Mouse (Mus musculus): ENCODE results near the gene Dpagt1. TPM values are rescaled to one million over a fixed set of nuclear protein-coding genes. Genes with fewer than 3 reads are reported as not detected.
"Not testable (repeated sequence)": the region's sequence is repeated elsewhere in the genome, so short reads cannot be mapped to it uniquely, and the experiment has no call there.

The Dpagt1 gene
- polyA plus RNA-seq, 1 experiment from 2014 or later, result 43.4 TPM

DNA sequence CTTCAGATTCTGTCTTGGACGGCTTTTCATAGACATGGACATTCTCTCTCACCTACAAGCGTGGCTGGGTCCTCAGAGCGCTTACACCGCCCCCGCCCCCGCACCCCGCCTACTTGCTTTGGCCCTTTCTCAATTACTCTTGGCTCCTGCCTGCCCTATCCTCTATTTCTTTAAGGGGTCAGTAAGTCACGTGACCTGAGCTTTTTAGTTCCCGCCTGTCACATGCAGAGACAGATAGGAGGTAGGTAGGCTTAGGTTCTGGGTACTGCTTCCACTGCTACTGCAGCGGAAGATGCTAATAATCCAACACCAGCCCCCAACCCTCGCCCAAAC lies 36.9 kb upstream of the Dpagt1 start:
- H3K9ac ChIP-seq, result no peak overlapping the region
- peak overlapping the region; percentile 97 for H3K4me2 ChIP-seq
- peak; percentile 20 for DNase-seq
- no peak for TF ChIP-seq CTCF (IDR thresholded peaks at IDR 0.05; ENCODE audit: low read depth)
- H3K4me1 ChIP-seq (ENCODE audit: insufficient read depth), result peaks cover 4% of the 10 kb centered on the region; the same call in 1 of the 2 replicates
- H3K4me3 ChIP-seq (ENCODE audit: low read depth, low read length), result peak overlapping the region; percentile 63; the same call in 1 of the 2 replicates
- WGBS, result 11% methylated on average over 11 of the region's 11 CpGs
- ATAC-seq (ENCODE audit: insufficient read depth), result no peak
- H3K9me3 ChIP-seq (ENCODE audit: low read depth, low read length), result no peaks in the 10 kb centered on the region
- H3K27ac ChIP-seq (ENCODE audit: low read depth), result no peak overlapping the region
- H3K36me3 ChIP-seq (ENCODE audit: insufficient read depth), result peaks cover 16% of the 10 kb centered on the region; the same call in 1 of the 2 replicates
- H3K27me3 ChIP-seq (ENCODE audit: insufficient read depth, low read length), result peaks cover 27% of the 10 kb centered on the region

- Histone ChIP-seq H3K9me3 (ENCODE audit: low read depth, low read length) (no peaks in the 10 kb centered on the region), H3K27ac (ENCODE audit: low read depth) (no peak overlapping the region), H3K9ac (no peak overlapping the region), H3K27me3 (ENCODE audit: insufficient read depth, low read length) (peaks cover 20% of the 10 kb centered on the region), H3K4me3 (ENCODE audit: low read depth, low read length) (no peak overlapping the region), H3K4me2 (no peak overlapping the region), H3K4me1 (ENCODE audit: insufficient read depth) (peaks cover 4% of the 10 kb centered on the region; the same call in 1 of the 2 replicates), H3K36me3 (ENCODE audit: insufficient read depth) (peaks cover 48% of the 10 kb centered on the region)
- no peak for ATAC-seq (ENCODE audit: insufficient read depth)
- peak; percentile 71 for DNase-seq
- WGBS, result 65% methylated on average over 3 of the region's 3 CpGs
- peak; percentile 66 for TF ChIP-seq CTCF (IDR thresholded peaks at IDR 0.05; ENCODE audit: low read depth)
These were observed 33.3 kb upstream of the Dpagt1 start for GRCm38 (mm10) chr9:44292490-44292889.

- peaks cover 78% of the 10 kb centered on the region for H3K36me3 ChIP-seq (ENCODE audit: insufficient read depth)
- not testable (repeated sequence) for H3K27ac ChIP-seq (ENCODE audit: low read depth); ATAC-seq (ENCODE audit: insufficient read depth); H3K27me3 ChIP-seq (ENCODE audit: insufficient read depth, low read length); H3K4me2 ChIP-seq; DNase-seq; H3K9me3 ChIP-seq (ENCODE audit: low read depth, low read length); H3K4me3 ChIP-seq (ENCODE audit: low read depth, low read length); H3K4me1 ChIP-seq (ENCODE audit: insufficient read depth); H3K9ac ChIP-seq
- 86% methylated on average over 3 of the region's 3 CpGs for WGBS
These were observed 25.8 kb upstream of the Dpagt1 start for GRCm38 (mm10) chr9:44300001-44300400.

- no peak for TF ChIP-seq CTCF (IDR thresholded peaks at IDR 0.05; ENCODE audit: low read depth)
- WGBS, result under 1% methylated on average over 54 of the region's 54 CpGs
- ATAC-seq (ENCODE audit: insufficient read depth) (peak; percentile 99), DNase-seq (peak; percentile 100)
- Histone ChIP-seq H3K36me3 (ENCODE audit: insufficient read depth) (peaks cover 25% of the 10 kb centered on the region), H3K9me3 (ENCODE audit: low read depth, low read length) (no peaks in the 10 kb centered on the region), H3K9ac (peak within 1 kb of the TSS; percentile 87), H3K4me3 (ENCODE audit: low read depth, low read length) (peak within 1 kb of the TSS; percentile 97), H3K27me3 (ENCODE audit: insufficient read depth, low read length) (no peaks in the 10 kb centered on the region), H3K27ac (ENCODE audit: low read depth) (peak within 1 kb of the TSS; percentile 54), H3K4me1 (ENCODE audit: insufficient read depth) (0 out of 2 replicates have a peak, but pooled peaks cover under 1% of the 10 kb centered on the region), H3K4me2 (peak within 1 kb of the TSS; percentile 84)
These were observed 20.2 kb upstream of the Dpagt1 start, which contains the start of gene Hinfp for GRCm38 (mm10) chr9:44305466-44306079. Gene Hinfp (minus strand): TSS chr9:44305671.

DNA sequence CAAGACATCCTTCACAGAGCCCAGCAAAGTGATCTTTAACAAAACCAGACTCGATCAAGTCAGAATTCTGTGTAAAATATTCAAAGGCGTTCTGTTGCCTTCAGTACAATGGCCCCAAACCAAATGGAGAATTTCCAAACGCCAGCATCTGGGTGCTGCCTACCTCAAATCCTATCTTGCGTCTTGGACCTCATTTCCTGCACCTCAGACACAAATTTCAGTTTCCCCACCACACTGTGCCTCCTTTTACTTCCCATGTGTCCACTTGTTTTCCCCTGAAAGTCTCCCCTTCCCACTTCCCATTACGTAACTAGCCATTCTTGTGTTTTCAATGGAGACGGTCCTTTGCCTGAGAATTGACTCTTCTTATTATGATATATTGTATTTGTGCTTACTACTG lies 19.3 kb upstream of the Dpagt1 start:
- Histone ChIP-seq H3K27ac (ENCODE audit: low read depth) (no peak overlapping the region), H3K36me3 (ENCODE audit: insufficient read depth) (peaks cover 20% of the 10 kb centered on the region), H3K9ac (no peak overlapping the region), H3K4me3 (ENCODE audit: low read depth, low read length) (no peak overlapping the region), H3K4me1 (ENCODE audit: insufficient read depth) (peaks cover 5% of the 10 kb centered on the region; the same call in 1 of the 2 replicates), H3K9me3 (ENCODE audit: low read depth, low read length) (no peaks in the 10 kb centered on the region), H3K4me2 (no peak overlapping the region), H3K27me3 (ENCODE audit: insufficient read depth, low read length) (no peaks in the 10 kb centered on the region)
- 83% methylated on average over 6 of the region's 6 CpGs for WGBS
- TF ChIP-seq CTCF (IDR thresholded peaks at IDR 0.05; ENCODE audit: low read depth), result no peak
- no peak for DNase-seq
- no peak for ATAC-seq (ENCODE audit: insufficient read depth)

DNA sequence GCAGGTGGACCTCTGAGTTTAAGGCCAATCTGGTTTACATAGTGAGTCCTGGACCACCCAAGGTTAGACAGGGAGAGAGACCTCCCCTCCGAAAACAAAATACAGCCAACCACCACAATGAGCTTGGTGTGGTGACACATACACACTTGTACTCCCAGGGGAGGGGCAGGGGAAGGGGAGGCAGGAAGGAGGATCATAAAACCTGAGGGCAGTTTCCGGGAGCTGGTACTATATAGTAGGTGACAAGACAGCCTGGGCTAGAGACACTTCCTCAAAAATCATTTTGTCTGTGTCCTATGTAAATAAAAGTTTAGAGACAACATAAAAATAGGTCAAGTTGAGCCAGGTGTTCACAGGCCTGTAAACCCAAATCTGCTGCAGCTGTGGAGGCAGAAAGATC lies 18.6 kb upstream of the Dpagt1 start:
- H3K4me2 ChIP-seq, result no peak overlapping the region
- WGBS, result 83% methylated on average over 2 of the region's 2 CpGs
- peaks cover 5% of the 10 kb centered on the region; the same call in 1 of the 2 replicates for H3K4me1 ChIP-seq (ENCODE audit: insufficient read depth)
- TF ChIP-seq CTCF (IDR thresholded peaks at IDR 0.05; ENCODE audit: low read depth), result no peak
- peaks cover 13% of the 10 kb centered on the region; the same call in 1 of the 2 replicates for H3K36me3 ChIP-seq (ENCODE audit: insufficient read depth)
- ATAC-seq (ENCODE audit: insufficient read depth), result no peak
- H3K4me3 ChIP-seq (ENCODE audit: low read depth, low read length), result no peak overlapping the region
- H3K9me3 ChIP-seq (ENCODE audit: low read depth, low read length), result no peaks in the 10 kb centered on the region
- no peaks in the 10 kb centered on the region for H3K27me3 ChIP-seq (ENCODE audit: insufficient read depth, low read length)
- no peak overlapping the region for H3K9ac ChIP-seq
- H3K27ac ChIP-seq (ENCODE audit: low read depth), result no peak overlapping the region
- no peak for DNase-seq

GRCm38 (mm10) chr9:44309756-44310155 lies 16.1 kb upstream of the Dpagt1 start:
- DNase-seq, result no peak
- peaks cover 5% of the 10 kb centered on the region; the same call in 1 of the 2 replicates for H3K4me1 ChIP-seq (ENCODE audit: insufficient read depth)
- H3K9me3 ChIP-seq (ENCODE audit: low read depth, low read length), result no peaks in the 10 kb centered on the region
- ATAC-seq (ENCODE audit: insufficient read depth), result no peak
- H3K27ac ChIP-seq (ENCODE audit: low read depth), result no peak overlapping the region
- no peaks in the 10 kb centered on the region for H3K27me3 ChIP-seq (ENCODE audit: insufficient read depth, low read length)
- no peak overlapping the region for H3K4me2 ChIP-seq
- WGBS, result 45% methylated on average over 3 of the region's 3 CpGs
- no peak overlapping the region for H3K9ac ChIP-seq
- peaks cover 20% of the 10 kb centered on the region for H3K36me3 ChIP-seq (ENCODE audit: insufficient read depth)
- no peak for TF ChIP-seq CTCF (IDR thresholded peaks at IDR 0.05; ENCODE audit: low read depth)
- no peak overlapping the region for H3K4me3 ChIP-seq (ENCODE audit: low read depth, low read length)
